Mouse (Mus musculus): ENCODE measurements around the gene Rorb.

Gene Rorb

DNA sequence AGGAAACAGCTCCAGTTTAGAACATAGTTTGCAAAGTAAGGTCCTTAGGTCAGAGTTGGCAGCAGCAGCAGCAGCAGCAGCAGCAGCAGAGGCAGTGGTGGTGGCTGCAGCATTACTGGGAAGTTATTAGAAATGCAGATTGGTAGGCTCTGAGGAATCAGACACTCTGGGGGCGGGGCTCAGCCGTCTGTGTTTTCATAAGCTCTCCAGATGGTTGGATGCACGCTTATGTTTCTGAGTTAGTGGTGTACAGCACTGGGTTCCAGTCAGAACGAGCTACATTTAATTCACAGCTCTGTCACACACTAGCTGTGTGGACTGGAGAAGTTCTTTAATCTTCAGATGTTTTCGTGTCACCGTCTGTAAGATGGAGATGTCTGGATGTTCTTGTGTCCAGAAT lies 105.9 kb downstream of the Rorb start:
- no peak for DNase-seq (ENCODE audit: low spot score)

- no peak for DNase-seq (ENCODE audit: low spot score)
These were observed 106.9 kb downstream of the Rorb start for GRCm38 (mm10) chr19:19004023-19004656.

DNA sequence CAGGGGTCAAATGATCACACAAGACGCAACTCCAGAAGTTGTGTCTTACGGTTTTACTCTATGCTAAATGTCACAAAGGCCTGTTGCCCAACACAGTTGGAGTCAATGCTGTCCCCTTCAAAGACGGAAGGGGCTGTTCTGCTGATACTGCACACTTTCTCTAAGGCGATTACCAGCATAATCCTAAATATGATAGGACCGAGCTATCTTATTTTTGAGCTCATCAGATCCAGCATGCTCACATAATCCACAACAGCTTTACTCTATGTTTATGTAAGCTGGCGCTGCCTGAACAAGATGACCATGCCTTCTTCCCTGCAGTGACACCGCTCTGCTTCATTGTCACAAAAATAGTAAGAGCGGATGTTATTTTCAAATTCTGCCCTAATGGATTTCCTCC lies 112.0 kb downstream of the Rorb start:
- DNase-seq (ENCODE audit: low spot score), result no peak

GRCm38 (mm10) chr19:18997711-18998110 lies 113.3 kb downstream of the Rorb start:
- no peak for DNase-seq (ENCODE audit: low spot score)

DNA sequence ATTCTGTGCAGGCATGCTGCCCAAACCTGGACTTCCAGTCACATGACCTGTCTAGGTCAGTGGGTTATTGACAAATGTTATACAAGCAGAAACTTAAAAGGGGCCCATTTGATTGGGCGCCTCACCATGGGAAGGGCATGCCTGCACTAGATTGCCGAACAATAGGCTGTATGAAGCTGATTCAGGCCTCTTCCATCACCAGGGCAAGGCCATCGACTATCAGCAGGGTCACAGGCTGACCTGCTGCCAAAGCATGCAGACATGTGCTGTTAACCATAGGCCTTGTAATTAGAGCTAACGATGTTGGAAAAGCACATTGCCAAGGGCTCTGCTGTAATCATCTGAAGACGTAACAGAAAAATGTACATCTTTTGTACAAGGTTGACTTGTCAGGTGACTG lies 131.0 kb downstream of the Rorb start:
- DNase-seq (ENCODE audit: low spot score), result no peak

- peak; percentile 16 for DNase-seq (ENCODE audit: low spot score)
These were observed 136.0 kb downstream of the Rorb start for GRCm38 (mm10) chr19:18974796-18975660.

- DNase-seq (ENCODE audit: low spot score), result no peak
These were observed 141.6 kb downstream of the Rorb start for GRCm38 (mm10) chr19:18969386-18969785.

- DNase-seq (ENCODE audit: low spot score), result no peak
These were observed 143.7 kb downstream of the Rorb start for GRCm38 (mm10) chr19:18967307-18967706.

- no peak for DNase-seq (ENCODE audit: low spot score)
These were observed 151.1 kb downstream of the Rorb start for GRCm38 (mm10) chr19:18959862-18960261.

DNA sequence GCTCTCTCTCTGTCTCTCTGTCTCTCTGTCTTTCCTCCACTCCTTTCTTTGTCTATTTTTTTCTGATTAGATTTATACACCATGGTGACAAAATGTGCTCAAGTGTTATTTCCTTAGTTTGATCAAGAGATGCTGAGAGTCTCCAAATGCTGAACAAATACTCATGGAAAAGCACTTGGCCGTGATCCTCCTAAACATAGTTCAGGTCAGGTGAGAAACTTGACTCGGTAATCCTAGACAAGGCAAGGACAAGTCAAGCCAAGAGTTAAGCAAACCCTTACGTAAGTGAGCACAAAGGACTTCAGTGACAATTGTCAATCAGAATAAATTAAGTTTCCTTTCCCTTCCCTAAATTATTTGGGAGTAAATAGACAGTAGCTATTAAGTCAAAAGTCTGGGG lies 158.2 kb downstream of the Rorb start:
- no peak for DNase-seq (ENCODE audit: low spot score)

GRCm38 (mm10) chr19:18947193-18947592 lies 163.8 kb downstream of the Rorb start:
- DNase-seq (ENCODE audit: low spot score), result no peak

GRCm38 (mm10) chr19:18945265-18945664 lies 165.7 kb downstream of the Rorb start:
- DNase-seq (ENCODE audit: low spot score), result no peak

GRCm38 (mm10) chr19:18941391-18941790 lies 169.6 kb downstream of the Rorb start:
- DNase-seq (ENCODE audit: low spot score), result no peak

DNA sequence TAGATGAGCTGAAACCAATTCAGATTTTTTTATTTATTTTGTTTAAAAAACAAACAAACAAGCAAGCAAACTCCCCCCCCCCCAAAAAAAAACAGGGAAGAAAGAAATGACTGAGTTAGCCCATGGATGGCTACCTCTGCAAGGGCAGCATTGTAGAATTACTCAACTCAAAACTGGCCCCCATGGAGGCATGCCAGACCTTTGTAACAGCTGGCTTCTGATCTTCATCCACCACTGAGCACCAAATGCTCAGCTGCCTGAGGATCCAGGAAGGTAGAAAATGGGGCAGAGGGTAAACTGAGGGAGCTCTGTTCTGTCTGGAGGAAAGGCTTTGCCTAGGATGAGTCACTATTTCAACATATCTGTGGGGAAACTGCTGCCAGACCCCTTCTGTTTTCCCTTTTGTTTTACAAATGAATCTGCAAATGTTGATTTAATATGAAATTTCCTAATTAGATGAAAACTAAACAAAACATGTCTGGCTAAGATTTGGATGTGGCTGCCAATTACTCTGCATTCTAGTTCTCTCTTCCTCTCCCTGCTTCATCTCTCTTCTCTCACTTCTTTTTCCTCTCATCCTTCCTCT lies 199.1 kb downstream of the Rorb start:
- DNase-seq (ENCODE audit: low spot score), result no peak

DNA sequence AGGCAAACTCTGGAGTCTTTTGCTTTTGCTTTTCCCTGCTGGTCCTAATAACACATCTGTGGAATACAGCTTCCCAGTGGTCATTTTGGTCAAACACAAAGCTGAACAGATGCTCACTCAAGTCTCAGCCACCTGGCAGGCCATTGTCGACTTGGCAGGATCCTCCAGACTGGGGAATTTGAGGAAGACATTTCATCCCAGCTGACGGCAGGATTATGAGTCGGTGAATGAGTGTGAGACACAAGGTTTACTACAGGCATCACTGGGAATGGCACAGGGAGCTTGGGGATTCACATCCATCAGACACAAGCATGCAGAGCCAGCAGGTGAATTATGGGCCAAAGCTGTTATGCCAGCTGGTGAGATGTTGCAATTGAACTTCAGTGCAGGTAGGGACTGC lies 201.4 kb downstream of the Rorb start:
- DNase-seq (ENCODE audit: low spot score), result no peak

GRCm38 (mm10) chr19:18905511-18905910 lies 205.5 kb downstream of the Rorb start:
- no peak for DNase-seq (ENCODE audit: low spot score)

DNA sequence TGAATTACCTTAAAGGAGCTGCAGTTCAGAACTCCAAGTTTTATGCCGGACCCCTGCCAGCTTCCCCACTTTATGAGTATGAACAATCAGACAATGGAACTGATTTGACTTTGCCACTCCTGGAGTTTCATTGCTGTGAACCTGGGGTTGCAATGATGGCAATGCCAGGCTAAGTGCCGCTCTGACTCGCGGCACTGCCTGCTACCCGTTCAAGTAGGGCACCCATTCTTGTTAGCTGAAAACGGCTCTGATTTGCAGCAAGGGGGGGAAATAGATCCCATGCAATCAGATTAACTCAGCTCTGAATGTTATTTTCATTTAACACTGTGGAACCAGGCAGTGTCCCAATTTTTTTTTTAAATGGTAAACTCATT lies 208.3 kb downstream of the Rorb start:
- DNase-seq (ENCODE audit: low spot score), result no peak

DNA sequence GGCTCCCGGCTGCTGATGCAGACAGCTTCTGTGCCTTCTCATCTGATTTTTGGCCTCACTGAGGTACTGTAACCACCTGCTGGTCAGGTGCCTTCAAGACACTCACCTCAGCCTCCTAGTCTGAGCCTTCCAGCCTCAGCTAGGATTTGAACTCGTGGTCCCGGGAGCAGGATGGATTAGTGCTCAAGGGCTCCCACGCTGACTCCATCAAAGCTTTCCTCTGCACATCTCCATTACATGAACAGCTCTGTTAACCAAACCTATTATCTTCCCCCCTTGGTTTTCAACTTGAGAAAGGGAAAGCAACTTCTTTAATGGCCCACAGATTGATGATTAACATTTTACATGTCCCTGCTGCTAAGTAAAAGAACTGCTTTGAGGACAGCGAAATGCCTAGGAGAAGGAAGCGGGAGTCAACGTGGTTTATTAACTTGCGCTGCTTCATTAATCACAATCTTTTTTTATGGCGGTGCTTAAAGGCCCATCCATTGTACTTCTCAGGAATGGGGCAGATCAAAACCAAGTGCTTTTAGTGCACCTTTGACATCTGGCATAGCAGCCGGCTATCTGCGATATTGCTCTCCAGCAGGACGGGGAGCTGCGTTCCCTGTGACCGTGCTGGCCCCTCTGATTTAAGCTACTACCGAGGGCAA lies 208.8 kb downstream of the Rorb start:
- DNase-seq (ENCODE audit: low spot score), result no peak

- DNase-seq (ENCODE audit: low spot score), result no peak
These were observed 212.8 kb downstream of the Rorb start for GRCm38 (mm10) chr19:18898238-18898637.

DNA sequence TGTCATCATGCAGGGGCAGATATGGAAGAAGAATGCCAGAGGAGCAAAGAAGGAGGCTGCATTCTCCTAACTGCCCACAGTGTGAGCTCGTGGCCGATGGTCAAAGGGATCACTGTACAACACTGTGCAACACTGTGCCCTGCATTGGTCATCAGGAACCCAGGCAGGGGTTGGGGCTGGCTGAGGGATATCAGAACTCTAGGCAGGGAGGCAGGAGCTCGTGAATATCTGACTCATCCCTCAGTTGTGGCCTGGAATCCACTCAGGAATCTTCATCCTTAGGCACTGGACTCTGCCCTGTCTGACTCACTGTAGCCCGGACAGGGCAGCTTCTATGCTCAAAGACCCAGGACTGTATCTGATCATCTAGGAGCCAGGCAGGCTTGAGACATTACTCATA lies 220.8 kb downstream of the Rorb start:
- DNase-seq (ENCODE audit: low spot score), result no peak

GRCm38 (mm10) chr19:18889632-18890031 lies 221.4 kb downstream of the Rorb start:
- no peak for DNase-seq (ENCODE audit: low spot score)

- DNase-seq (ENCODE audit: low spot score), result no peak
These were observed 221.8 kb downstream of the Rorb start for GRCm38 (mm10) chr19:18889117-18889627.

All from ovary, postnatal 14 days (tissue).